Mouse (Mus musculus) urinary bladder, postnatal 4 days (tissue): ENCODE results near the gene Jph4.
A peak's percentile ranks its signal among the peaks of the same experiment; 100 is the strongest.

Source experiments
- DNase-seq, 2 experiments: peaks; one replicate each; pipeline ENCODE4 v3.0.0; 2021 to 2022; ENCODE audit warnings: low spot score in 2 of 2

Gene Jph4

DNA sequence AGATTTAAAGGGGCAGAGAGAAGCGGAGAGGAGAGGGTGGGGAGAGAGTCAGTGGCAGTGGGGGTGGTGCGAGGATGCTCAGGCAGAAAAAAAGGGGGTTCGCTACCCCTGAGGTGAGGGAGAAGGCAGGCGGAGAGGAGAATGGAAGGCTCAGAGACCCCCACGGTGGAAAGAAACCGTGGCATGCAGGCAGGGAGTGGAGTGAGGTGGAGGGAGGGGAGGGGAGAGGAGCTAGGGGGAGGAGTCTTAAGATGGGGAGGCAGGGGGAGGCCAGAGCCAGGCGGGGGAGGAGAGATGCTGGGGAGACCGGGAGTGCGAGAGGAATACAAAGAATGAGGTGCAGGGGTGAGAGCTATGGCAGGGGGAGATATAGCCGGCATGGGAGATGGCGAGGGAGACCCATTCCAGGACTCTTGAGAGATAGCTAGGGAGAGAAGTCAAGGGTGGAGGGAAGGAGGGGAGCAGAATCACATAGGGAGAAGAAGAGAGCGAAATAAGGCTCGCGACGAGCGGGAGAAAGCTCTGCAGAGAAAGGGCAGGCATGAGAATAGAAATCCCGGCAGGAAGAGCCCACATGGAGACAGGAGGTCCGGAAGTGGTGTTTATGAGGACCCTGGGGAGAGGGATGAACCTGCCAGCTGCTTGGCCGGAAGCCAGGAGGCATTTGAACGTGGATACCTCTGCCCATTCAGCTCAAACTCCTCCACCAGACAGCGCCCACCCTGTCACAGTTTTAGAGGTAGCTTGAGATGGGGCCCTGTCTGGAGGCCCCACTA, at the start of gene Jph4:
Jph4 (minus strand) TSS at position 511 of the 776 bp plus-strand sequence.
- no peak for DNase-seq

DNA sequence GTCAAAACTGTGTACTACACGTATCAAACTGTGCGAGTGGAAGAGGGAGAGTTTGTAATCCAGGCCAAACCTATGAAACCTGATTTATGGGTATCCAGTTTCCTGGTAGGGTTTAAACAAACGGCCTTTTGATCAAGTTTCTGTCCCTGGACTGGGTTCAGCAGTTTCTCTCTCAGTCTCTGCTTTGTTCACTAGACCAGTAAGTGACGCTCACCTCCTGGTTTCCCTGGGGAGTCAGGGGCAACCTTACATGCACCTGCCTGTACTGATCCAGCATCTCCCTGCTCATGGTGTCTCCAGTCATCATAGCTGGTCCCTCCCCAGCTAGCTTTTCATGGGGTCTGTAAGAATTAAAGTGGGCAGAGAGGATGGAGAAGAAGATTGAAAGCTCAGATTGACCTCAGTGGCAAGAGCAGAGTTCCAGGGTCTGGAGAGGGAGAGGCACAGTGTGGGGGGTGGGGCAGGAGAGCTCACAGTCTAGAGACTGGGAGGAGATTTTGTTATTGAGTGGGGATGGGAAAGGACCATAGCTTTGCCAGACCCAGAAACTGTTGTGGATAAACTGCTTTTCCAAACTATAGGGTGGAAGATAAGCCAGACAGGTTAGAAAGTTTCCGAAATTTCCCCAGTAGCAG, 47.6 kb upstream of the Jph4 start:
- DNase-seq = no peak

DNA sequence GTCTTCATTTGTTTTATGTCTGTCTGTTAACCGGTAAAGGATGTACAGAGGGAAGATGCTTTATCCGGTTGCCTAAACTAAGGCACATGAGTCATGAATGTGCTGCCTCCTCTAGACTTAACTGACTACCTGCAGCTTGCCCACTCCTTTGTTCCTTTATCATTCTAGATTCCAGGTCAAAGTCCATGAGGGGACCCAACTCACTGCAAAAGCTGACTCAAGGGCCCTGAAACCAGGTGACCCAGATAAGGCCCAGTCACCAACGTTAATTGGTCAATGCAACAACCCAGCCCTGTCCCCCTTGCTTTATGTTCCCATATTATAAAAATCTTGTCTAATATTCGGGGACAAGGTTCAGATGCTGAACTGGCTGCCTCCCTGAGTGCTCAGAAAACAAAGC, 45.4 kb upstream of the Jph4 start:
- DNase-seq = no peak

DNA sequence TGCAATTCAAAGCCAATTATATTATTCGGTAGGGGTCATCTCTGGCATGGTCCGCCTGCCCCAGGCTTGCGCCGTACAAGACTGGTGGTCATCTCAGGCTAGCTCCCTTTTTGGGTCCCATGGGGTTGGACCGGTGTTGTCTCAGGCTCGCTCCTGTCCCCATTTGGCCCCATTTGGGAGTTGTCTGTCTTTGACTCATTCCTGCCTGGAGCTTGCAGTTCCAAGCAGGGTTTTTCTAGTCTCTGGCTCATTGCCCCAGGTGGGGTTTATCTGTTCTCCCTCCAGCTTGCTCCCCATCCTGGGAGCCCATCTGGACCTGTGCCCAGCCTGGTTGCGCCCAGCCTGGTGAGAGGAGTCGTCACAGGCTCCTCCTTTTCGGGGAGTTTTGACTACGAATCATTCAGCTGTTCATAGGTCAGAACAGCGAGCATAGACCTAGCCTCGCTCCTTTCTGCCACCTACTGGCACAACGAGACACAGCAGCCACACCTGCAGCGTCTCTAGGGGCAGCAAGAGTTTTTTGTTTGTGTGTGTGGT, 44.4 kb upstream of the Jph4 start:
- peak; percentile 55 to 80 for DNase-seq

DNA sequence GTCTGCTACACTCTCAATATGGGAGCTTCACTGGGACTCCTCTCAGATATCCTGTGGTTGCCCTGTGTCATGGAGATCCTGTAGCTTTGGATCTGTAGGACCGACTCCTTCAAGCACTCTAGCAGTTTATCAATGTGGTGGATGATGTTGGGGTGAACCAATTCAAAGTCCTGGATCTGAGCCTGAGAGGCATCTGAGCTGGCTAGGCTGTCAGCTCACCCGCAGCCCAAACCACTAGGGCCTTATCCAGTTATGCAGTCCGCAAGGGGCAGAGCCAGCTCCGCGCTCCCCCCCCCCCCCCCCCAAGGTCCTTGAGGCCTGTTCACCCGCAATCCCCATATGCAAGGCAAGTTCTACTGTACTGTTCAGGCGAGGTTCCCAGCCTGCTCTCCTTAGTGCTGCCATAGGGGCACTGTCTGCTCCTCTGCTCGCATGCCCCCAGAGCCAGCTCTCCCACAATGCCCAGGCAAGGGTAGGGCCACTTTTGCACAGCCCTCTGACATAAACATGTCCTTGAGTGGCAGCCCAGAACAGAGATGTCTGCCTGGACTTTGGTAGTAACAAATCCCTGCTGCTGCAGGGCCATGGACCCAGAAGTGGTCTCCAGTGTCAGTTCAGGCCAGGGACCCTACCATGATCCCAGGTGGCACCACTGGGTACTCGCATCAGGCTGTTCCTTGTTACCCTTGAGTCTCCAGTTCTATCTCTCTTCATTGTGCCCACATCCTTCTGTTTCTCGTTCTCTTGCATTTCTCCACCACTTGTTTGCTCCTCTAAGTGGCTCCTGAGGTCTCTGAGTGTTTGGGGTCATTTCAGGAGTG, 43.7 kb upstream of the Jph4 start:
- no peak for DNase-seq

DNA sequence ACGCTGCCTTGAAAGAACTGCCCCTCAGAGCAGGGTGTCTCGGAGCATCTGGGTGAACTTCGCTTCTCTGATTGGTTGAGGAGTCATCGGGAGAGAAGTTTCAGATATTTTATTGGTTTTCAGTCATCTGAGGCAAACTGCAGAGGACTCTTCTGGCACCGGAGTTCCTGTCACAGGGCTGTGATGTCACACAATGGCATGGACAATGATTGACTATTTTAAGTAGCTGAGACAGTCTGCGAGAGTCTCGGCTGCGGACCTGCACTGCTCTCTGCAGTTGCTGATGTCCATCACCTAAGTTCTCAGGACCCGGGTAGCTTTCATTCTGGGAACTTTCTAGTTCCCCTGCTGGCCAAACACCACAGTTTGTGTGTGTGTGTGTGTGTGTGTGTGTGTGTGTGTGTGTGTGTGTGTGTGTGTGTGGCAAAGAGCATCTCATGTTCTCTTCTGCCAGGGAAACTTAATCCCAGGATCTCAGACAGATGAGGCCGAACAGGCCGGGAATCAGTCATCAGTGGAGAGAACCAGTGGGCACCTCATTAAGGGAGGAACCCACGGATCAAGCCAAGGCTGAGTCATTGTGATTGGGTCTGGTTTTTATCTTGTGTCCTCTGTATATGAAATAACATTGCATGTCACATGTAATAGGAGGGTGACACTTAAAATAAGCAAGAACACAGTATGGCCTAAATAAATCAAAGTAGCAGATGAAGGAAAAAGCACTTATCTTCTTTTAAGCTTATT, 40.8 kb upstream of the Jph4 start:
- no peak for DNase-seq

DNA sequence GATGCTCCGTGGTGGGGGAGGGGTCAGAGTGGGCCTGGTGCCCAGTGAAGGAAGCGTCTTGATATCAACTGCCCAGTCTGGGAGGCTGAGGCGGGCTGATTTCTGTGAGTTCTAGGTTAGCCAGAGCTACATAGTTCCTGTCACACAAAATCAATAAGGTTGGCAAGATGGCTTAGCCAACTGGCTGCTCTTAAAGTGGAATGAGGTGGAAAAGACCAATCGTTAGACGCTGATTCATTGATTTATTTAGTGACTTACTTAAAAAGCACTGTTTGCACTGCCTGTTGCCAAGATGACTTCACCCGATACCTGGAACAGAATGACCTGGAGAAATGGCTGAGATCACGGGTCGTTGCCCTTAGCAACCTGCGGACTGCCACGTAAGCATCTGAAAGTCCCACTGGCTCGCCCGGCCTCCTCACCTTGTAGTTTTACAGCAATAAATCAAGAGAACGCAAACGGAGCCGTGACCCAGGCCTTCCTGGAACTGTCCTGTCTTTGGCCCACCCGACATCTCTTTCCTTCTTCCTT, 36.3 kb upstream of the Jph4 start:
- DNase-seq = no peak

DNA sequence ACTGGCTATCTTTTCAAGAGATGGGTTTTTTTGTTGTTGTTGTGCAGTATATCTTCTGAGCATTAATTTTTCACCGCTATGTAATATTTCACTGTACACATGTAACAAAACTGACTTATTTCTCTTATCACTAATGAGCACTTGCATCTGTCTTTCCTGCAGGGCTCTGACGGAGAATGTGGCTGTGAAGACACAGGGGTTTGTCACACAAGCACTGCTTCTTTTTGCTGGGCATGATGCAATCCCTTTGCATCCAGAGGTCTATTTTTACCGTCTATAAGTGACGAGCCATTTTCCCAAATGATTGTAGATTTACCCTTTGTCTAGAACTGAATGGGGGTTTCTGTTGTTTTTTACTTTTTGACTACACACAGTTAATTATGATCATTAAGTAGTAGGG, 35.4 kb upstream of the Jph4 start:
- DNase-seq = no peak

DNA sequence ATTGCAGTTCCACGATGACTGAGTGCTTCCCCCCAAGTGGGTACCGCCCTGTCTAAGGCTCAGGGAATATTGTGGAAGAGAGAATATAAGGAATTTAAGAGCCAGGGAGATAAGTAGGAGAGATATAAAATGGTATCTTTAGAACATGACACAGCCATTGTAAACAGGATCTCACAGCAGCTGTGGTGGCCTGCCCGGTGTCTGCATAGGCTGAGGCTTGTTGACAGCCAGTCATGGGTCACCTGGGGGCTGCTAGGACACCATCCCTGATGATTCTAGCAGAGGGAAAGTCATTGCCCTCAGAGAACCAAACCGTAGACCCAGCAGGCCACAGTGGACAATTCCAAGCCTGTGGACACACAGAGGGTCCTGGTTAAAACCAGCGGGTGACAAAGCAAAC, 34.2 kb upstream of the Jph4 start:
- DNase-seq = no peak

DNA sequence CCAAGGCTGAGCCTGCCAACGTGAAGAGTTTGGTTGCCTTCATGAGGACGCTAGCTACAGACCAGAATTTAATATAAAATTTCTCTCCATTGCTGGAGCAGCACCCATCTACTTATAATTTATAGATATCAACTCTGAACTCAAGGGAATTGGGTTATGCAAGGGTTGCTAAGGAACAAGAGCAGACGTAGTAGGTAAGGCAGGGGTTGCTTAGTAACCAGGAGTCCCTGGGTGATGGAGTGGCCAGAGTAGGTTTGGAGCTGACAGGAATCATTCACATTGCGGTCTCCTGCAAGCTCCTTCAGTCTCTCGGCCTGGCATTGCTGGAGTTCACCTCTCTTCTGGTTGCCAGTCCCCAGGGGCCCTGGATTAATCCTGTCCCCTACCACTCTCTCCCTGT, 32.3 kb upstream of the Jph4 start:
- no peak for DNase-seq

DNA sequence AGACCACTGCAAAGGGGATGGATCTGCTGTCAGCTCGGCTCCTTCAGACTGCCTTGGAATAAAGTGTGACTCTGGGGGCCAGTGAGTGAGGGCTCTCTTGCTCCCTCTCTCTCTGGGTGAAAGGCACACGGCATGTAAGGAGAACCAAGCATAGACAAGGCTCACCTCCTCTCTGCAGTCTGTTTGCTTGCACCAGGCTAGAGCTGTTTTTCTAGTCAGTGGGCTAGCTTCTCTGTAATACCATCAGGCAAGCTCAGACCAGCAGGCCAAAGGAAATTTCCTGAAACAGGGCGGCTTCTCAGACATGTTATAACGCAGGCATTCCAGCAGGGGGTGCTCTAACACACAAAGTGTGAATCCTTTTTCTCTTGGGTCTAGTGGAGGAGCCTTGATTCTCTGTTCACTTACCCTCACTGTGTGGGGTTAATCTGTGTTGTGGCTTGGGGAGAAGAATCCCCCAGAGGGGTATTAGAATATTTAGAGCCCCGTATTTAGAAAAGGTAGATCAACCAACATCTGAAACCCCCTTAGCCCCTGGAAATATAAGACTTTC, 31.7 kb upstream of the Jph4 start:
- DNase-seq = peak in 1 of 2 experiments; percentile 29

DNA sequence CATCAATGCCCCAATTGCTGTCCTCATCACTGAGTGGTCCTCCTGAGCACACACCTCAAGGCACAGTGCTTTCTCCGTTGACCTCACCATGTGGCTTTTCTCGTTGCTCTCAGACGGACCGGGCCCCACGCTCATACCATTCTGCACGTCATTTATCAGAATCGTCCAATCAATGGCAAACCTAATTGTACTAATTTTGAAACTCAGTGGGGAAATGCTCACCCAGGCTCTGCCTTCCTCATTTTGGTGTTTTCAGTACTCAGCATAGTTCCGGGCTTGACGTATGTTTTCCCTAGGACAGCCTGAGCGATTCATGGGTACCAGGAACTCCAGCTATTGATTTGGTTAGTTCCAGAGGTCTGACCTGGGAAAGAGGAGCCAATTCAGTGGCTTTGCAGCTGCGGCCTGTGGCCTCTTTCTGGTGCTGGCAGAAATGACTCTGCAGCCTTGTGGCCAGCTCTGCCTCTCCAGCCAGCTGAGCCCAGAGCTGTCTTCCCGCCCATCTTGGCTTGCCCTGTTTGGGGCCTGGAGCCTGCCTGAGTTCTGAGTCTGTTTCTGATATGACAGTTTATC, 30.2 kb upstream of the Jph4 start:
- DNase-seq = no peak

DNA sequence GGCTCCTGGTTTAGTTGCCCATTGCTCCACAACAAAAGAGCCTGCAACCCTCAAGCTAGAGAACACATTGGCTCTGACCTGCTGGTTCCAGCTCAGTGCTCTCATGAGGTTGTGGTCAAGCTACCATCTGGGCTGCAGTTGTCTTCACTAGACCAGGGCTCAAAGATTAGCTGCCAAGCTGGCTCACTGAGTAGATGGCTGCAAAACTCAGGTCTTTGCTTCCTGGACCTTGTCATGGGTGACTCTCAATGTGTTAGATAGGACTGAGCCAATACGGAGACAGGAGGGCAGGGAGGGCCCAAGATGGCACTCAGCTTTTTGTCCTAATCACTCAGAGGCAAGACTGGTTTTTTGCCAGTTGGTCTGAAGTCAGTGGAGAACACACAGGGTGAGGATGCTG, 29.6 kb upstream of the Jph4 start:
- no peak for DNase-seq

DNA sequence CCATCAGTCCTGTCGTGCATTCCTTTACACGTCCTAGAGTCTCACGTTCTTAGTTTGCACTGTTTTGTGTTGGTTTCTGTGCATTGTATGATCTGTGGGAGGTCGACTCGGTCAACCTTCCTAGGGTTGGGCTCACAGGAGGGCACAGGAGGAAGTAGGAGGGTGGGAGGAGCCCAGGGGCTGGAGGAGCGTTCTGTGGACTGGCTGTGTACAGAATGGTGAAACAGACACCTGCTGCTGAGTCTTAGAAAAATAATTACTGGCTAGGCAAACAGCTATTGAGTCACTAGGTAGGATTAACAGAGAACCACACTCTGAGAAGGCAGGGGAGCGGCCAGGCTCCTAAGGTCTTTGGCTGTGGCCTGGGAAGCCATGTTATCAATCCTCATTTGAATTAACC, 22.6 kb upstream of the Jph4 start:
- no peak for DNase-seq

DNA sequence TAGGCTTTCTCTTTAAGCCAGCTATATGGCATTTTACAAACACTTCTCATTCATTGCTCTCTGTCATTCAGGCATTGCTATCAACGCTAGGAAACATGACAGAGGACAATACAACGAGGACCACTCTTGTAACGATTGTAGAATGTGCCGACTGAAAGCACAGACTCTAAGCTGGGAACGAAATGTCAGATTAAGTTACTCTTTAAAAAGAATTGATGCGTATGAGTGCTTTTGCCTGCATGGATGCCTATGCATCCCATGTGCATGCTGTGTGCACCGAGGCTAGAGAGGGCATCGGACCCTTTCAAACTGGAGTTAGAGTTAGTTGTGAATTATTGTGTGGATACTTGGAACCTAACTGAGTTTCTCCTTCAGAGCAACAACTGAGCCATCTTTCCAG, 18.9 kb upstream of the Jph4 start:
- no peak for DNase-seq

DNA sequence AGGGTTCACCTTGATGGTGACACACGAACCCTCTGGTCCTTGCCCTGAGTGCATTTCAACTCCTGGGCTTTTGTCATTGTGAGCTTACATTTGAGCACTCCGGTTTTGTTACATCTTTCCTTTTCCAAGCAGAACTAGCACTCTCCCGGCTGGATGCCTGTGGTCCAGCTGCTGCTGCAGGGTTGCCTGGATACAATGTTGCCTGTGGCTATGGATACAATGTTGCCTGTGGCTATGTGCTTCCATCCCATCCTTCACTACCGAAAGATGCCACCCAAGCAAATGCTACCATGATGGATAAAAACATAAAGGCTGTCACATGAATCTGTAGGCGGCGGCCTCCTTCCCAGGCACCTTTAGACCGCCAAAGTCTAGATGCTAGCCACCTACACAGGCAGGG, 9.8 kb upstream of the Jph4 start:
- no peak for DNase-seq

DNA sequence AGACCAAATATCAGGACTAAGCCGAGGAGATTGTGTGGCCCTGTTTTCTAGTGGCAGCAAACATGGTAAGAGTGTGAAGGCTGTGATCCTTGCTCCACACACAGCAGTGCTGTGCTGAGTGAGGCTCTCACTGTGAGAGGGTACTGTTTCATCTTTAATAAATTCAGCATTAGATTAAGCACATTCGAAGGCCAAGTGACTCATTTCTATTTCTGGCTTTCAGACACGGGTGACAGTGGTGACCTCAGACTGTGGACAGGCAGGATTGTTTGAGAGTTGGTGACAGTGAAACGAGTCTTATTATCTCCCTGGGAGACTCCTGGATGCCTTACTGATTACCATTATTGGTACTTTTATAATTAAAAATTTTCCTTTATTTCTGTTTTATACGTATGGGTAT, 9.0 kb upstream of the Jph4 start:
- no peak for DNase-seq

DNA sequence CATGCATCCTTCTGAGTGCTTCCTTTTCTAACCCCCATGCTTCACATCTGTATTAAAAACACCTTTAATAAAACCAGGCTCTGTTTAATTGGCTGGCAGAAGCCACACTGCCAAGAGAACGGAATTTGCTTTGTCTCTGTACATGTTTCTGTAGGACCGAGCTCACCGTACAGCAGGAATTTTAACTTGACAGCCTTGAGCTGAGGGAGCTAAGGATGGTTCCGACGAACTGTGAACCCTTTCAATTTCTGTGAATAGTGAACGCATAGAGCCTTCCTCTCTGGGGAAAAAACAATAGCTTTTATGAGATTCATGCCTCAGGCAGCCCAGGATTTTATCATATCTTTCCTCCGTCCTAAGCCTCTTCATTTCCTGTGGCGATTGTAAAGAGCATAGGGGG, 5.6 kb upstream of the Jph4 start:
- DNase-seq = no peak

DNA sequence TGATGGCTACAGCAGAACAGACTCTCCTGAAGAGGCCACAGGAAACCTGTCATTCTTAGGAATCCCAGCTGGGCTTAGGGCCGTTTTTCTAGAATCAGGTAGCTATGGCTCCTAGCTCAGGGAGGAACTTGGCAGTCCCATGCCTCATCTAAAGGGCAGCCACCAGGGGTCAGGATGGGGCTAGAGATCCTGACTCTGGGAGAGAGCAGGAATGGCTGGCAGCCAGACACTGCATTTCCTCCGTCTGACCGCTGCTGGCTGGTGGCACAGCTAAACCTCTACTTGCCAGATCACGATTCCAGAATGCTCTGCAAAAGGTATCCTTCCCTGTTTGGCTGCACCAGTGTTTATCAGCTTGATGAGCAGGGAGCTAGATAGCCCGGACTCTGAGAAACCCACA, 5.2 kb upstream of the Jph4 start:
- DNase-seq = peak; percentile 70 to 78

DNA sequence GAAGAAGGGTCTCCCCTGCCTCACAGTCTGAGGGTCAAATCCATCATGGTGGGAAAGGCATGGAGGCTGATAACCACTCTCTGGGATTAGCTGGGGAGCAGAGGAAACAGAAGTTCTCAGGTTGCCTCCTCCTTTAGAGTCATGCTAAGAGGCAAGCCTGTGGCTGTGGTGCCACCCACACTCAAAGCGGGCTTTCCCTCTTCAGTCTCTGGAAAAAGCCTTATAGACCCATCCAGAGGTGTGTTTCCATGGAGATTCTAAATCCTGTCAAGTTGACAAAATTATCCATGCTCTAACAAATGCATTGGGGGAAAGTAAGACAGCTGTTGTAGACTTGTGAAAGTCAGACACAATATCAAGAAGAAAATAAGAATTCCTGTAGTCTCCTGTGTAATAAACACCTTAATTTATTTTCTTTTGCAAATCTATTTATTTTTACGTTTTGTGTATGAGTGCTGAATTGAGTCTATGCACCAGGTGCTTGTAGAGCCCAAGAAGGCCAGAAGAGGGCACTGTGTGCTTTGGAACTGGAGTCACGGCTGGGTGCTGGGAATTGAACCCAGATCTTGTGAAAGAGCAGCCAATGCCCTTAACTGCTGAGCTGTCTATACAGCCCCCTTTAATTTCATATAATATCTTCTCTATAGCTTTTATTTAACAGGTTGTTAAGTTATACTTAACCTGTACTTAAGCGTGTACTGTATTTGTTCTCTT, 2.8 kb upstream of the Jph4 start:
- DNase-seq = no peak
